Mouse (Mus musculus) G1E (cell line): ENCODE results near the gene Supt6.

Experiments
- CTCF ChIP-seq: IDR thresholded peaks from 2 replicates; pipeline ENCODE4 v1.5.1; 2012; ENCODE audit warnings: low read depth, low read length, inconsistent platforms, mixed read lengths
- GATA1 ChIP-seq: IDR thresholded peaks from 2 replicates; pipeline ENCODE4 v1.6.1; 2012; ENCODE audit warnings: borderline replicate concordance, low read length, inconsistent platforms, mixed read lengths
- POLR2AphosphoS5 ChIP-seq: IDR thresholded peaks from 2 replicates; pipeline ENCODE4 v1.6.1; 2012; ENCODE audit warnings: low read depth, low read length, inconsistent platforms; ENCODE audit not compliant: insufficient replicate concordance
- TAL1 ChIP-seq: conservative IDR thresholded peaks from 2 replicates; pipeline ENCODE4 v1.6.1; 2012; ENCODE audit warnings: low read depth, low read length, inconsistent platforms, mixed read lengths

GRCm38 (mm10) chr11:78245261-78245626 lies 543 bp downstream of the Supt6 start:
- TF ChIP-seq CTCF (no peak), GATA1 (no peak), TAL1 (no peak), POLR2AphosphoS5 (no peak)
